Mouse (Mus musculus) lung, postnatal 10 days (tissue): ENCODE data around the gene Popdc2.
A peak's percentile ranks its signal among the peaks of the same experiment; 100 is the strongest.

ENCODE experiments used
- DNase-seq: peaks from one replicate; pipeline ENCODE4 v3.0.0; 2021

Popdc2 gene

DNA sequence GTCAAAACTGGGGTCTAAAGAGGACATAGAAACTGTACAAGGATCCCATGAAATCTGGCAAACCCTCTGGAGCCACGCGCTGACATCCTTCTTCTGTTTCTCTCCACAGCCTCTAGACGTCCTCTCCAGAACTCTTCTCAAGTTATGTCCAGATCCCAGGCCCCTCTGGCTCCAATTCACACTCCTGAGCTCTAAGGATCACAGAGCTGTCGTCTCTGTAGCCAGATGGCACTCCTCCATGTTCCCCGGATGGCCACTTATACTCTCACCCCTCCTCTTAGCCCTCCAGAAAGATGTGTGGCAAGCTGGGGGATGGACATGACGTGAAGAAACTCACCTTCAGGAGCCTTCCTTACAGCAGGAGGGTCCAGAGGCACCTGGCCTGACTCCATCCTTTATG is 15.5 kb downstream of the Popdc2 start:
- no peak for DNase-seq

DNA sequence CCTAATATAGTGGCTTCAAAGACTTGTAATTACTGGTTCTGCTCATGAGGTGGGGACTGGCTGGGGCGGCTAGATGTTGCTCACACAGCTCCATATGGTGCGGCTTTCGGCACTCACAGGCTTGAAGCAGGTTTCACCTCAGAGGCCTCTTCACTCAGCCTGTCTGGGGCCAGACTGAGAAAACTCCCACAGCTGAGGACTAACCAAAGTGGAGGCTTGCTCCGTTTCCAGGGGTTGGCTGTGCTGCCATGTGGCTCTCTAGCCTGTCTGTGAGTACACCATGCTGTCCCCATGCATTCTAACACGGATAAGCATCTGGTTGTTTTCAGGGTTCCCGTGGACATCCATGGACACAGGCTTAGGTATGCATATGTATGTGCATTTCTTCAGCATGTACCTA is 16.6 kb downstream of the Popdc2 start:
- no peak for DNase-seq

DNA sequence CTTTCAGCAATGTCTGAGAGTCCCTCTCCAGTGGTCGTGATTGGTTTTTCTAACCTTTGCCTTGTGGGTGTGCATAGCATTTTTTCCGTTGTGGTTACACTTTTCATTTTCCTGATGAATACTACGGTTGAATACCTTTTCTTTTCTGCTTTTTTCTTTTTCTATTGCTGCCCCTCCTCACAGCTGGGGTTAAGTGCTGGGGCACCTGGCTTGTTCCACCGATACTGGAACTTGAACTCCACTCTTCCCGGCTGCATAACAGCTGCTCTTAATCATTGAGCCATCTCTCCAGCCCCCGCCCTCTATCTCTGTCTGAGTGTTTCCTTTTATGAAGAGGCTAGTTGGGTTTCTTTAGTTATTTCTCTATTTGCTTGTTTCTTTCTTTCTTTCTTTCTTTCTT is 17.1 kb downstream of the Popdc2 start:
- no peak for DNase-seq

DNA sequence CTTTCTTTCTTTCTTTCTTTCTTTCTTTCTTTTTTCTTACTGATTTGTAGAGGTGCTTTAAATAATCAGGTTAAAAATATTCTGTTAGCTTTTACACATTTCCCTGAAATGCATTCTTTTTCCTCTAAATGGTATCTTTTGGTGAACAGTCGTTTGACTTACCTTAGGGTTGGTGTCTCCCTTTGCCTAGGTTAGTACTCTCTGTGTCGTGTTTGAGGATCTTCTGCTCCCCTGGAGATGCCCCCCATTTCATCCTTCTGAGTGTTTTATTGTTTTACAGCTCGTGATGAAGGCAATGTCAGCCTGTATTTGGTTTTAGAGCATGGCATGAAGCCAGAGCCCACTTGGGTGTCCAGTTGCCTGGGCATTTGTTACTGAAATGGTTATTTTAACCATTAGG is 17.5 kb downstream of the Popdc2 start:
- DNase-seq = no peak

DNA sequence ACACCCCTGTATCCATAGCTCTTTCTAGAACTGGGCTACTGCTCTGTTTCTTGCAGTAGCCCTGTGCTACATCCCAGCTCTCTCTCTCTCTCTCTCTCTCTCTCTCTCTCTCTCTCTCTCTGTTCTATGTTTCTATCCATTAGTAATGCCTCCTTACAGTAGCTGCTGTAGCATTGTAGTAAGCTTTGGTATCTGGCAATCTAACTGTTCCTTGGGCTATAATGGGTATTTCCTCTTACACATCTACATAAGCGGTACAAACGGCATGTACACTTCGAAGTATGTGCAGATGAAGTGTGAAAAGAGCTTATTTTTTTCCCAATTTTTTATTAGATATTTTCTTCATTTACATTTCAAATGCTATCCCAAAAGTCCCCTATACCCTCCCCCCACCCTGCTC is 17.9 kb downstream of the Popdc2 start:
- DNase-seq = no peak

DNA sequence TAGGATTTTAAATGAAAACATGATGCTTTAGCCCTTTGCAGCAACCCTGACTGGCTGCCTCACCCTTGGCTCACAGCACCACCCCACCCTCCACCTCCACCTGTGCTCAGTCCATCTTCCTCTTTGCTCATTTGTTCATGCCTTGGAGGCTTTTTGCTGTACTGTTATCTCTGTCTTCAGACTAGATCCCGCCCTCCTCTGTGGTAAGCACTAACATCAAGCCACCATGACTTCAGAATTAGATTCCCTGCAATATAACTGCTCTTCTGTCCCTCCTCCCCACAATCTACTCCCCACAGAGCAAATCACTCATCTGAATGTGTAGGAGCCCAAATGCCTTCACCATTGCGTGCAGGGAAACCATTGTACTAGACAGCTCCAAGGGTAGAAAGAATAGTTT is 21.7 kb downstream of the Popdc2 start:
- no peak for DNase-seq

DNA sequence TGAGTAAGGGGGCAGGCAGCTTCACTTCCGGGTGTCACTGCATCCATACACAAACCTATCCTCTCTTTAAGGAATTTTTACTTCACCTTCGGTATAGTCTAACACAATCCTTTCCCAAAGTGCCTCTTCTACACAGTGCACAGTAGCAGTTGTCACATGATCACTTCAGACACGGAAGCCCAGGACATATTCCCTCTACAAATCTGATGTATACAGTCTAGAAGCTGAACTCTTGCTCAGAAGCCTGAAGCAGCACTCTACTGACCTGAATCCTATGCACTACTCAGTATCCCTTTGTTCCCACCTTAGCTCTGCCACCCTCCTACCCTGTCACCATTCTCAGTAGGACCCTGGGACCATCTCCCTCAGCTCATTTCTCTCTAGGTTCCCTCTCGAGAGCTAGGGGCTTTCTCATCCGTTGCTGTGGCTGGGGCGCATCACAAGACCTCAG is 23.2 kb downstream of the Popdc2 start:
- no peak for DNase-seq

DNA sequence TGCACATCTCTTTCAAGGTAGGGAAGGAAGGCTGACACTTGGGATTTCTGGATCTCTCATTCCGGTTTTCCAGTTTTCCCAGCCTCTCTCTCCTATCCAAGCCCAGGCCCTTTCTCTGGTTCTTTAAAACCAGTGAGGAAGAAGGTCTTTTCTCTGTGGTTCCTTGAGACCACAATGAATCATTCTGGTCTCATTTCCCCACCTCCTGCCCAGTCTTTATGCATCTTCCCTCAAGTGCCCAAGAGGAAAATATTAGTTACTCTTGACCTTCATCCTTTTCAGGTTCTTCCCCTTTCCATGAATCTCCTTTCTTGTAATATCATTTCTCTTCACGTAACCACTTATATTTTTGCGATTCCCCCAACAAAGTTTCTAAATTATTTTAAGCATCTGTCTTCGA is 23.7 kb downstream of the Popdc2 start:
- DNase-seq = no peak

DNA sequence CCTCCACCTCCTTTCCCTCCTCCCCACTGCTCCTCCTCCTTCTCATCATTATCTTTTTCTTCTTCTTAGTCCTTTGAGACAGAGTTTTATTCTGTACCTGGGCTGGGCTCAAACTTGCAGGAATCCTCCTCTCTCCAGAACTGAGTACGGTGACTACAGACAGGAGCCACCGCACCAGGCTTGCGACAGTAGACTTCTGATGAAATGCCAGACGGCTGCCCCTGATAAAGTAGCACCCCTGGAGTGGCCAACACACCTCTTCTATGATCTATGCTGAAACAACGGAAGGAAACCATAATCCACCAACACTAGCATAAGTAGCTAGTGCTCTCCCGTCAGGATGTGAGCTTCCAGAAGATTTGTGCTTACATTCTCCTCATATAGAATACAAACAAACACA is 25.4 kb downstream of the Popdc2 start:
- DNase-seq = no peak

DNA sequence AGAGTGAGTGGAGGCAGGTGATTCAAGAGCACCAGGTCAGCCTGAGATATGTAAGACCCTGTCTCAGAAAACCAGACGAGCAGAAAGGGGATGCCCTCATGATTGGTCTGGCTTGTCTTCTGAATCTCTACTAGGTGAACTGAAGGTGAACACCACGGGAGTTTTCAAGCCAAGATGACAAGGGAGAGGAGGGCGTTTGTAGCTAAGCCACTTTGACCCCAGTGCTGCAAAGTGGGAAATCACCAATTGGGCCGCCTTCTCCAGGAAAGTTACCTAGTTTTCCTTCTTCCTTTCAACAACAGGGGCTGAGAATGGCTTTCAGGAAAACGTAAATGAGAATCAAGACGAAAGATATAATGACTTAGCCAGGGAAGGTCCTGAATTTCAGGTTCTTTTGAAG is 26.7 kb downstream of the Popdc2 start:
- no peak for DNase-seq

DNA sequence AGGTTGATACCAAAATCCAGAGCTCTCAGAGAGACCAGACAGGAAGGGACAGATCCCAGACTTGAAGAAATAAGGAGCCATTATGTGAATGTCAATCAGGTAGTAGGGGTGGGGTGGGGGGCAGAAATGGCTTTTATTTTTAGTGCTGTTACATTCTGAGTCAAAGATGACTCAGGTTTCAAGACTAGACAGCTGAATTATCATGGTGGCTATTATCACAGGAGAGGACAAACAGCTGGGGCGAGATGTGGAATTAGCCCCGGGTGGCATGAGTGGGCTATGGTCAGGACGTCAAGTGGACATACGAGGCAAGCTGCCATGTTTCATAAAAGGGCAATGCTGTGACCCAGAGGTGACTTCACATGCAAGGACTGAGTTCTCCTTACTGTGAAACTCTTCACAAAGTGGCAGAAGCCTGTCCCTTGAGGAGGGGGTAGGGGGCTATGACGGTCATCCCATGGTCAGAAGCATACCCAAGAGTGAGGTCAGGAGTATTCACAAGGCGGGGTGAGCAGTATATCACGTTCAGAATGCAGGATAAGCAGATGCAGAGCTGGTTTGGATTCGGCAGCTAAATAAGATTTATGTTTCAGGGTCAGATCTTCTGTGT is 27.4 kb downstream of the Popdc2 start:
- no peak for DNase-seq

DNA sequence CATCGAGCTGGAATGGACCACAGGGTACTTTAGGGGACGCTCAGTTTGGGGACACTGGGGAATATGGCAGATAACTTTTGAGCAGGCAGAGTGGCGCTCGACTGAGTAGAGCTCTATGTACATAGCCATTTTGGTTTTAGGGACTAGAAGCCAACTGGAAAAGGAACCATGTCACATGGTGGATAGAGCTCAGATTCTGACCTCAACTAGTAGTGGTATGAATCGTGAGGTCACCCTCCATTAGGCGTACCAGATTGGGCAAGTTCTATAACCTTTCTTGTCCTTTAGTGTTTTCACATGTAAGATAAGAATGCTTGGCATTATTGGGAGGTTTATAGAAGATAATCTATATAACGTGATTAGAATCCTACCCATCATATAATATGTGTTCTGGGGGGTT is 28.3 kb downstream of the Popdc2 start:
- DNase-seq = no peak

DNA sequence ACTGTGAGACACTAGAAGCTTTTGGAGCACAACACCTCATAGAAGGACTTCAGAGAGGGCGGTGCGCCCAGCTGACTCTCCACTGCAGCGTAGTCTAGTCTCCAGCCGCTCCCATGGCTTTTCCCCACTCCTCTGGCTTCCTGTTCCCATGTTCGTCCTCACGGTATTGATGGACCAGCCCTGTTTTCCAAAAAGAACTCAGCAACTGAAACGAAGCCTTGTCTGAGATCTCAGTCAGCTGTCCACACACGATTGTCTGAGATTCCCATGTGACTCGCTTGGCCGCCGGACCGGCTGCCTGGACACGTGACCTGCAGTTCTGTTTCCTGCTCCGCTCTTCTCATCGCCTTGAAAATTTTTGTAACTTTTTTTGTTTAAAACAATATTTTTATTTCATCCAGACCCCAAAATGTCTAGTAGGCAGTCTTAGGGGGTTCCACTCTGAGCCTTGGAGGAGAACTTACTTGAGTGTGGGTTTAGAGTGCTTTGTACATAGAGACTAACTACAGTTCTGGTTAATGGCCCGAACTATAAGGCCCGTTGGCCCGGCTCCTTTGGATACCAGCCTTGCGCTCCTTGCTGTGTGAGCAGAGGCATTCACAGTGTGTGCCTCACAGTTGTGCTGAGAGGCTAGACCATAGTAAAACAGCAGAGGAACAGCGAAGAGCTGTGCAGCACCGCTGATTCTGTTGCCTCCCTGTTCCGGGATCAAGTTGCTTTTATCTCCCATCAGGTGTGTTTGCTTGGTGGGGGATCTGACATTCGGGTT is 30.3 kb downstream of the Popdc2 start:
- peak; percentile 64 for DNase-seq

DNA sequence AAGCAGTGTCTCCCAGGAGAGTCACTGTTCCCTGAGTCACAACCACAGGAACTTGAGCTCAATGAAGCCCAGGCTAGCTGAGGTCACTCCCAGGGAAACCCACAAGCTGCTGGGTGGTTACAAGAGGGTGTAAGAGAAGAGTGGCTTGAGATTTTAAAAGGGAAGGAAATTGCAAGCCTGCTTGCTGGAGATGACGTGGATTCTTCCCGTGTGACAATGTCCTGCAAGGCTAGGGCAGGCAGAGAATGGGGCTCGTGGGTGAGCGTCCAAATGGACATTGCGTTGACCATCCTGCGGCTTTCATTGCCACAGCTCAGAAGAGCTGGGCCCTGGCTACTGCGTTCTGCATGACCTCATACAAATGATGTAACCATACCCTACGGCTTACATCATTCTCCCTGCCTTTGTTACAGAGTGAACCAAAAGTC is 32.2 kb downstream of the Popdc2 start:
- no peak for DNase-seq

DNA sequence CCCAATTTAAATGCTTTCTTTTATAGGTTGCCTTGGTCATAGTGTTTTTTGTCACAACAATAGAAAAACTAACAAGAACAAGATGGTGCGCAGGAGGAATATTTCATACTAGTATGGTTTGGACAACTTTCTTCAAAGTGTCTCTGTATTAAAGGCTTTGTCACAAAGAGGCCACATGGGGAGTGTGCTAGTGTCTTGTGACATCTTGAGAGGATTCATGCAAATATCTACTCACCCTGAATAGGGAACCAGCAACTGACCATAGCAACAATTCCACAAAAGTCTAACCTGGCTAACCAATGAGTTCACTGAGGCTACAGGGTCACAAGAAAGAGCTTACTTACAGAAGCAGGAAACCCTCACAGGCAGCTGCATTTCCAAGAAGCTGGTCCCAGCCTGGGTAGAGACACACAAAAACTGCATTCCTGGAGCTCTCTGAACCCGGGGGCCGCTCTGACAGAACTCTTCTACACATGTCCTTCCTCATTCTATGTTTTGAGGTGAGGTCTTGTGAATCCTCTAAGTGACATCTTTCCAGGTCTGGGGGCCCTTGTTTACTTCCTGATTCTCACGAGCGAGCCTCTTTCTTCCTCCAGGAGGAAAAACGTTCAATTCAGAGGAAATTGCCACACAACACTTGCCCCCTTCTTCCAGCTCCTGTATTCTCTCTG is 33.2 kb downstream of the Popdc2 start:
- DNase-seq = no peak

DNA sequence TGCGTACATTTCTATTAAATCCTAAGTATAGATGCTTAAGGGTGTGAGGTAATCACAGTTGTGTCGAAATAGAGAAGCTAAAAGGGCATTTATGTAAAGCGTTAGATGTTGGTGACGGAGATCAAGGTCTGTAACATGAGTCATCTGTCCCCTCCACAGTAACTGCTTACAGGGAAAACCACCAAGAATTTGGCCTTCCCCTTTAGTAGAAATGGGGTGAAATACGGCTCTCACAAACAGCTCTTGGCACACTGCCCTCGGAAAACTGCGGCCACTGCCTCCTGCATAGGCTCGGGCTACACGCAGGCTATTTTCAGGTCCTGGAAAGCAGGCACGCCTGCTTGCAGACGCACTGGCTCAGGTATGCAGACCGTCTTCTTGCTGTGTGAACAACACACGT is 34.1 kb downstream of the Popdc2 start:
- peak; percentile 79 for DNase-seq

DNA sequence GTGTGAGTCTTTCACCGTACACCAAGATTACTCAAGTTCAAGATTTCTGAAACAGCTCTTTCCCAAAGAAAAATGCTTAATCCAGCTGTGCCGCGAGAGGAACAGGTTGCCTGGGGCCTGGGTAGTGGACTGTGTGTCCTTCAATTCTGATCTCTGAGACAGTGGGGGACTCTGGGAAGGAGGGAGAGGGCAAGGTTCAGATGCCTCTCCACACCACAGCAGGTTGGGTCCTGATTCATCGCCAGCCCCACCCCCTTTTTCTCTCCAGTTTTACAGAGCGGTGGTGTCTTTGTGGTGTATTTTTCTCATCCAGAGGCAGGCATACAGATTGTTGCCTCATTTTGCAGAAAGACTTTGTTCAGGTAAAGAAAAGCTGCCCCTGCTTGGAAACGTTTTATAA is 36.3 kb downstream of the Popdc2 start:
- DNase-seq = no peak

DNA sequence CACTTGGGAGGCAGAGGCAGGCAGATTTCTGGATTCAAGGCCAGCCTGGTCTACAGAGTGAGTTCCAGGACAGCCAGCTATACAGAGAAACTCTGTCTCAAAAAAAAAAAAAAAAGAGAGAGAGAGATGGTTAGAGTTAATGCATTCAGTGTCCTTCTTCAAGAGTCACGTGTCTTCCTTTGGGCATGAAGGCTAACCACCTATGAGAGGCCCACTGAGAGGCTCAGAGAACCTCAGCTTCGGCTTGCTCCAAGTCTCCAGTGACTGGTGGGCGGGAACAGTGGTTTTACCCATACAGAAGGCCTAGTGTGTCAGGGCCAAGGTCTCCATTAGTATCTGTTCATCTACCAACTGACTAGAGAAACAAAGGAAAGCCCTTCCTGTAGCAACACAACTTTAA is 37.1 kb downstream of the Popdc2 start:
- DNase-seq = peak; percentile 25

DNA sequence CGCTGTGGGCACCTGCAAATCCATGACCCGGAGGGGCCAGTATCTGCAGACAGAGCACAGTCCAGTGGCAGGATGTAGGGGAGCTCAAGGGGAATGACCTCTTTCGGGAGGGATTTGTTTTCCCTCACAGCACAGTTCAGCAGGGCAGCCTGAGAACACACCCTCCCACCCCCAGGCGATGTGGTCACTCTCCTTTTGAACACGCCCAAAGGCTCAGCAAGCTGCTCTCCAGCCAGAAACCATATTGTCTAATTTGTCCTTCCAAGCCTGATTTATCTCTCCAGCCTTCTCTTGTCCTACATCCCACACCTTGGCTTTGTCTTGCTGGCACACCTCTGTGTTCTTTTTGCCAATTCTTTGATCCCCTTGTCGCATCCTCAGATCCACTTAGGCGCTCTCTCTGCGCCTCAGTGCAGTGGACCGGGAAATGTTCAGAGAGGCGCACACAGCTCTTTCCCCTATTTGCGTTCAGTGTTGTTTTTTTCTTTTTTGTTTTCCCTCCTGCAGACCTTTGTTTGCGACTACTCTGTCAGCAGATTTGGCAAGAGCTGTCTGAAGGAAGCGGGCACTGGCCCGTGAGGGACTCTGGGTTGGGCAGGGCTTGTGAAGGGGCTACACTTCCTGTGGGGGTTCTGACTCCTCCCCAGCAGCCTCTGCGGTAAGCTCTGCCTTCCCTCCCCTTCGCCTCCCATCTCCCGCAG is 37.7 kb downstream of the Popdc2 start:
- DNase-seq = peak; percentile 81

DNA sequence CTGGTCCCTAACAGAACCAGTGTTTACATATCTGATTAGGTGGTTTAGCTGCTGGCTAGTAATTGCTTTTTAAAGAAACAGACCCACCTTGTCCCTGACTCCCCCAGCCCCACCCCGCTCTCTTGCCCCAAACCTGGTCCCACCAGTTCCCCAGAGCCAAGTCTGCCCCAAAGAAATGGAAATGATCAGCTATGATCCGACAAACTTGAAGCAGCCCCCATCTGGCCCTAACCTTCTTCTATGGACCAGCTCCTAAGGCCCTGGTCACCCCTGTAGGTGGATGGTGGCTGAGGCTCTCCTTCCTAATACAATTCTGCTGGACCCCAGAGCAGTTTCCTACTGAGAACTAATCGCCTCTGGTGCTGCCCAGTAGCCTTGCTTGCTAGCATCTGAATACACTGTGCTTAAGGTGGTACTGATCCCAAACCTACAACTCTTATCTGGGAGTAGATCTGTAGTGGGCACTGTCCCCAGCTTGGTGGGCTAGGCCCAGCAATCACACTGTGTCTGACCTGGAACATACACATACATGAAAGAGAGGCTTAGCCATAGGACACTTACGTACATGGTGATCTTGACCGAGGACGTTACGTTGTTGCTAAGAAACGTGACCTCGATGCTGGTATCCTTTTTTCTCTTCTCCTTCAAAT is 38.4 kb downstream of the Popdc2 start:
- no peak for DNase-seq

DNA sequence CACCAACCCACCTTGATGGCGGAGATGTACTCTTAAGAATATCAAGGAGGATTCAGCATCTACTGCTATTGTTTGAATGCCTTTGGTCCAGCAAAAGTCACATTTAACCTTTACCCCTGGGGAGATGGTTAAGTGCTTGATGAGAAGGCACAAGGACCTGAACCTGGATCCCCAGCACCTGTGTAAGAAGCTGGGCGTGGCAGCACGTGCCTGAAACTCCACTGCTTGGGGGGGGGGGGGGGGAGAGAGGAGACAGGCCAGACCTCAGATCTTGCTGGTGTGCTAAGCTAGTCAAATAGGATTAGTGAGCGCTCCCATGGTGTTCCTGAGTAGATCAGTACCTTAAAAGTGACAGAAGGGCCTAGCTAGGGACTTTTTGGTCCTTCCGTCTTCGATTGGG is 39.5 kb downstream of the Popdc2 start:
- no peak for DNase-seq

DNA sequence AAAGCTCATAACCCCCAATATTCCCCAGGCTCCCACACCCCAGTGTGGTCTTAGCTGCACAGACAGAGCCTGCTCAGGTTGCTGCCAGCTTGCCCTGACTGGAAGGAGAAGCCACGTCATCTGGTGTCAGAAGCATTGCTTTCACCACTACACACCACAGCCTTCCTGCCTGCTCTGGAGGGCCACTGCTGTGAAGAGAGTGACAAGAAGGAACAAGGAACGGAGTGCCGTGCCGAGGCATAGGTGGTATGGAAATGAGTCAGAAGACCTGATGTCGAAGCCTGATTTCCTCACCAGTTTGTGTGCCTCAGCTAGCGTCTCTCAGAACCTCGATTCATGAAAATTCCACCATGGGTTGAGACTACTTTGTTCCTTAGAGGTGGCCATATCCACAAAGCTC is 41.6 kb downstream of the Popdc2 start:
- no peak for DNase-seq

DNA sequence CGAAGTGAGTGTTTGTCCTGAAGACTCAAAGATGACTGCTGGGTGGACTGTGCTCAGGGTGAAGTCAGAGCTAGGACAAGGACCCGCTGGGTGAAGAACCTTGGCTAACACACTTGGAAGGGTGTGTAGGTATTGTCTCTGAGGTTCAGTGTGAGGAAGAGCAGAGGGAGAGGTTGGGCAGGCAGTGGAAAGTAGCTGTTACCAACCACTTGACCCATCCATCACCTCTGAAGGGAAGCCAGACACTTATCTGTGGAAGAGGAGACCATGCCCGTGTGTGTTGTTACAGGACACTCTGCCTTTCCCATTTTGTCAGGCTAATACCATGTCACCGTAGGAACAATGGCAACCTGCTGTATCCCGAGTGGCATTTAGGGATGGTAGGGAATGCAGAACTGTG is 44.3 kb downstream of the Popdc2 start:
- DNase-seq = no peak
